Mouse (Mus musculus) forebrain, postnatal 0 days (tissue): Measurements from ENCODE around the gene Chrna9. TPM values are rescaled to one million over a fixed set of nuclear protein-coding genes. Genes with fewer than 3 reads are reported as not detected.

Experiments
- ATAC-seq: fragments of 200-750 bp; cut with Nextera tagmentation; 2 replicates; pipeline ENCODE4 v1.8.0; 2017; ENCODE audit warnings: mild to moderate bottlenecking, moderate library complexity
- DNase-seq: peaks from one replicate; pipeline ENCODE4 v3.0.0-alpha.2; 2015
- H3K27ac ChIP-seq: fragments of 300-500 bp; sonication (generic); 2 replicates; pipeline ENCODE4 v1.5.1; 2014; ENCODE audit warnings: low read depth, mild to moderate bottlenecking, antibody characterized with exemption, low read length, moderate library complexity, mixed read lengths
- H3K27me3 ChIP-seq: fragments of 300-500 bp; sonication (generic); 2 replicates; pipeline ENCODE4 v1.6.1; 2014; ENCODE audit warnings: mild to moderate bottlenecking, low read length, mixed read lengths; ENCODE audit not compliant: insufficient read depth
- H3K36me3 ChIP-seq: fragments of 300-500 bp; sonication (generic); 2 replicates; pipeline ENCODE4 v1.6.1; 2014; ENCODE audit warnings: mild to moderate bottlenecking, moderate library complexity; ENCODE audit not compliant: insufficient read depth
- H3K4me1 ChIP-seq: fragments of 300-500 bp; sonication (generic); 2 replicates; pipeline ENCODE4 v1.6.1; 2014; ENCODE audit warnings: antibody characterized with exemption; ENCODE audit not compliant: insufficient read depth
- H3K4me2 ChIP-seq: fragments of 300-500 bp; sonication (generic); 2 replicates; pipeline ENCODE4 v1.6.1; 2014; ENCODE audit warnings: low read depth, mild to moderate bottlenecking, moderate library complexity
- H3K4me3 ChIP-seq: fragments of 300-500 bp; sonication (generic); 2 replicates; pipeline ENCODE4 v1.5.1; 2014; ENCODE audit warnings: low read depth, low read length, mixed read lengths
- H3K9ac ChIP-seq: fragments of 300-500 bp; sonication (generic); 2 replicates; pipeline ENCODE4 v1.6.1; 2014; ENCODE audit warnings: mild to moderate bottlenecking
- H3K9me3 ChIP-seq: fragments of 300-500 bp; sonication (generic); 2 replicates; pipeline ENCODE4 v1.6.1; 2016; ENCODE audit warnings: low read length
- CTCF ChIP-seq: sonication (generic); IDR thresholded peaks from 2 replicates; pipeline ENCODE4 v1.5.1; 2016; ENCODE audit warnings: antibody characterized with exemption, control low read depth, low read depth
- WGBS: fragments of 180-500 bp; shearing (Covaris S2); extraction: QIAGEN DNeasy Blood & Tissue Kit; methylation state at CpG from one replicate; pipeline ENCODE4 v1.1.7; 2014; 5-methylcytosine and 5-hydroxymethylcytosine counted together
- polyA plus RNA-seq: library from polyadenylated mRNA; unstranded; fragments of >200 nt; fragmentation: Nextera tagmentation; extraction: Ambion mirVana; gene quantifications from 2 replicates; pipeline ENCODE4 v1.2.1, GENCODE M21; 2015
- total RNA-seq: library from RNA; depleted of rRNA; stranded (reverse); fragments of >200 nt; gene quantifications from 2 replicates; pipeline ENCODE4 v1.2.3, GENCODE M21; 2014

Chrna9 gene
- total and polyA plus RNA-seq, 2 experiments from 2014 or later, result 0.52 TPM; not detected in 1

DNA sequence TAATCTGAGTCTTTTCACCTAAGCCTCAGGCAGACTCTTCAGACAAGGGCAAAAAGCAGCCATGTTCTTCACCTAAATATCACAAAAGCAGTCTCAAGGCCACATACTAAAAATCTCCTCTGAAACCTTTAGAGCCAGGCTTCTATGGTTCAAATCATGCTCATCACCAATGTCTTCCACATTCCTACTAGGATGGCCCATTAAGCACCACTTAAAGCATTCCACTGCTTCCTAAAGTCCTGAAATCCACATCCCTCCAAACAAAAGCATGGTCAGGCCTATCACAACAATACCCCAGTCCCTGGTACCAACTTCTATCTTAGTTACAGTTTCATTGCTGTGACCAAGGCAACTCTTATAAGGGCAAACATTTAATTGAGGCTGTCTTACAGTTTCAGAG lies 63.1 kb downstream of the Chrna9 start:
- ATAC-seq, result no peak
- H3K27ac ChIP-seq, result no peak overlapping the region
- no peaks in the 10 kb centered on the region for H3K9me3 ChIP-seq
- no peaks in the 10 kb centered on the region for H3K36me3 ChIP-seq
- no peak for DNase-seq
- no peaks in the 10 kb centered on the region for H3K4me1 ChIP-seq
- no peak overlapping the region for H3K9ac ChIP-seq
- no peak for TF ChIP-seq CTCF
- H3K4me2 ChIP-seq, result no peak overlapping the region
- no peak overlapping the region for H3K4me3 ChIP-seq
- H3K27me3 ChIP-seq, result no peaks in the 10 kb centered on the region

DNA sequence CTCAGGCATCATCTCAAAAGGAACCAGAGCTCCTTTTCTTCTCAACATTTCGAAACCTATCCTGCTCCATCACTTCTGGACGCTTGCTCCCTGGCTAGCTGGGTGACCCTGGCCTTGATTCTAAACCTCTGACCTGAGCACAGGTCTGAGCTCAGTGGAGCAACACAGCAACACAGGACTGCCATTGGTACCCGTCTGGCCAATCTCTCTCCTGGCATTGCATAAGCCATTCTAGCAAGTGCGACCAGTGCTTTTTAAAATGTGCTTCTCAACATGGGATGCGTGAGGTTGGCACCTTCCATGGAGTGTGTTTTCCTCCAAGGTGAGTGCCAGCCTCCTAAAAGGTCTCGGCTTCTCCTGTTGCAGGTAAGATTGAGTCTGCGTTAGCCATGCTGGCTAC lies 64.4 kb downstream of the Chrna9 start:
- TF ChIP-seq CTCF, result no peak
- WGBS, result 85% methylated on average over 7 of the region's 7 CpGs
- Histone ChIP-seq H3K4me2 (no peak overlapping the region), H3K4me1 (no peaks in the 10 kb centered on the region), H3K9ac (no peak overlapping the region), H3K27me3 (no peaks in the 10 kb centered on the region), H3K27ac (no peak overlapping the region), H3K4me3 (no peak overlapping the region), H3K9me3 (no peaks in the 10 kb centered on the region), H3K36me3 (no peaks in the 10 kb centered on the region)
- ATAC-seq (no peak), DNase-seq (no peak)

GRCm38 (mm10) chr5:66000074-66000473 lies 65.4 kb downstream of the Chrna9 start:
- ATAC-seq, result no peak
- Histone ChIP-seq H3K36me3 (no peaks in the 10 kb centered on the region), H3K4me2 (no peak overlapping the region), H3K9ac (no peak overlapping the region), H3K27me3 (no peaks in the 10 kb centered on the region), H3K27ac (no peak overlapping the region), H3K9me3 (no peaks in the 10 kb centered on the region), H3K4me1 (no peaks in the 10 kb centered on the region), H3K4me3 (no peak overlapping the region)
- no peak for DNase-seq
- TF ChIP-seq CTCF, result no peak
- 82% methylated on average over 7 of the region's 7 CpGs for WGBS

GRCm38 (mm10) chr5:66000567-66001125 lies 65.9 kb downstream of the Chrna9 start:
- ATAC-seq (no peak), DNase-seq (no peak)
- no peaks in the 10 kb centered on the region for H3K9me3 ChIP-seq
- no peaks in the 10 kb centered on the region for H3K27me3 ChIP-seq
- no peak overlapping the region for H3K4me2 ChIP-seq
- H3K4me1 ChIP-seq, result no peaks in the 10 kb centered on the region
- WGBS, result 76% methylated on average over 6 of the region's 6 CpGs
- no peak for TF ChIP-seq CTCF
- no peak overlapping the region for H3K4me3 ChIP-seq
- H3K27ac ChIP-seq, result no peak overlapping the region
- H3K9ac ChIP-seq, result no peak overlapping the region
- no peaks in the 10 kb centered on the region for H3K36me3 ChIP-seq

DNA sequence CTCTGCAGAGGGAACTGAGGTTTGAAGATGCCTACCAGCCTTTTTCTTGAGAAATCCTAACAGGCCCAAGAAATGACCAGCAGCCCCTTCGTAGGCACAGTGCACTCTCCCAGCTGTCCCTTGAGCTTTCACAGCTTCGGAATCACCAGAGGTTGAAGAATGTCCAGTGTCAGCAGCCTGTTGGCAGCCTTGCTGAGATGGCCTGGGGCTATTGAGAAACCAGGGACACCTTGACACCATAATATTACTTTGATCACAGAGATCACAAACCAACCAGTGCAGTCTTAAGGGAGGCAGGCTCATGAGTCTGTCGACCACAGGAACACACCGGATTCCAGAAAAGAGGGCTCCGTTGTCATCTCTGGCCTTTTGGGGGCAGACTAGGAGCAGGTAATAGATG lies 66.5 kb downstream of the Chrna9 start:
- H3K36me3 ChIP-seq, result no peaks in the 10 kb centered on the region
- H3K4me2 ChIP-seq, result no peak overlapping the region
- H3K27ac ChIP-seq, result no peak overlapping the region
- no peak overlapping the region for H3K4me3 ChIP-seq
- no peak for ATAC-seq
- DNase-seq, result no peak
- H3K27me3 ChIP-seq, result no peaks in the 10 kb centered on the region
- H3K9me3 ChIP-seq, result no peaks in the 10 kb centered on the region
- H3K4me1 ChIP-seq, result no peaks in the 10 kb centered on the region
- TF ChIP-seq CTCF, result no peak
- 80% methylated on average over 5 of the region's 5 CpGs for WGBS
- no peak overlapping the region for H3K9ac ChIP-seq

DNA sequence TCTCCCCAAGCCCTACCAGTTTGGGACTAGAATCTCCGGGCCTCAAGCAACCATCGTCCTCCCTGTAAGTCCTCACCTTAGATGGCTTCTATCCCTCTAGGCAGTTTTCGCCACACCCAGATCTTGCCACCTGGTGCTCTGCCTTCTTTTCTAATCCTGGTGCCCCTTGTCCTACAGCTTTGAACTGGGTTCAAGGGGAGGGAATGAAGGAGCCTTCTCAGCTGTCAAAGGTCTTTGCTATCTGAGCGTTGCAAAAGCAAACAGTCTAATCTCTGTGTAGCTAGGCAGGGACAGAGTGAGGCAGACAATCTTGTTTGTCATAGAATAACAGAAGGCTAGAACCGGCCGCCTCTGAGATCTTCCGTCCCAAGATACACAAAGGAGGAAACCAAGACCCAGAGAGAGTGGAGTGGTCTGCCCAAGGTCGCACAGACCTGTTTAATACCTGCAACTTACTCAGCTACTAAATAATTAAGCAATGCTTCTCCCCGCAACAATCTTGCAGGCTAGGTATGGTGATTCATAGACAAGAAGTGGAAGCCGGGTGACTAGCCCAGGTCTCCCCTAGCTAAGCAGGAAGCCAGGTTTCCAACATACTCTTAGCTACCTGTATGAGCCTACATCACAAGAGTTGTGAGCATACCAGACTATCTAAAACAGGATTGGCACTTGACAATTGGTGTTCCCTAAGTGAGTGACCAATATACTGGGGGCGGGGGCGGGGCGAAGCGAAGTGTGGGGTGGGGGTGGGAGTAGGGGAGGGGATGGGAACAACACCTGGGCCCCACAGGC lies 69.6 kb downstream of the Chrna9 start, which contains the start of gene 9130230L23Rik:
Gene 9130230L23Rik (minus strand): TSS at position 152 of the 792 bp plus-strand sequence.
- no peak for DNase-seq
- Histone ChIP-seq H3K9me3 (no peaks in the 10 kb centered on the region), H3K9ac (no peak within 1 kb of the TSS), H3K36me3 (no peaks in the 10 kb centered on the region), H3K4me1 (no peaks in the 10 kb centered on the region), H3K27me3 (no peaks in the 10 kb centered on the region), H3K4me3 (no peak within 1 kb of the TSS), H3K4me2 (no peak within 1 kb of the TSS), H3K27ac (no peak within 1 kb of the TSS)
- ATAC-seq, result no peak
- TF ChIP-seq CTCF, result no peak
- 73% methylated on average over 14 of the region's 14 CpGs for WGBS

DNA sequence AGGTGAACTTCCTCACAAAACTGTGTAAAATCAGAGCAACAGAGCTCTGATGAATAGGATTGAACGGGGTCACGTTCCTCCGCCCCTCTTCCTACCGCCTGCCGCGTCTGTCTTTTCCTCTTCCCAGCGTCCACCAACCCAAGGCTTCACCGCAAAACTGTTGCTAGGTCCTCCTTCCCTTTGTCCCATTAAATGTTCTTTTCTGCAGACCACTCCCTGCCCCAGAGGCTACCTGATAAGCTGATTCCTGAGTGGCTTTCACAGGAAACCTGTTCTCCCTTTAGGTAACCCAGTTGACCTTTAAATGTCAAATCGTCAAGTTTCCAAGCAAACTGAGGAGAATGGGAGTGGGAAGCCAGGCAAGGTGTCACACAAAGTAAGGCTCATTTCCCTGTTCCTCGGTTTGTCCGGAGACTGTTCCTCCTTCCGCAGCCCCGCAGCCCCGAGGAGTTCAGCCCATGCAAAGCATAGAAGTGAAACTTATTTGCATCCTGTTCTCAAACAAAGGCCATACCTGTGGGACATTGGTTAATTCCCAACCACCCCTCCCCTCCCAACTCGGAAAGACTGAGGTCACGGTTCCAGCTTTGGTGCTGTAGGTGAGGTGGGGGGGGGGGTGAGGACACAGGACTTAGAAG lies 70.4 kb downstream of the Chrna9 start:
- H3K36me3 ChIP-seq, result no peaks in the 10 kb centered on the region
- ATAC-seq, result no peak
- H3K4me3 ChIP-seq, result no peak overlapping the region
- no peak for TF ChIP-seq CTCF
- H3K9me3 ChIP-seq, result no peaks in the 10 kb centered on the region
- 48% methylated on average over 16 of the region's 16 CpGs for WGBS
- no peak overlapping the region for H3K4me2 ChIP-seq
- no peaks in the 10 kb centered on the region for H3K4me1 ChIP-seq
- DNase-seq, result no peak
- H3K27me3 ChIP-seq, result no peaks in the 10 kb centered on the region
- H3K9ac ChIP-seq, result no peak overlapping the region
- H3K27ac ChIP-seq, result no peak overlapping the region
